In the genomic region with DNA sequence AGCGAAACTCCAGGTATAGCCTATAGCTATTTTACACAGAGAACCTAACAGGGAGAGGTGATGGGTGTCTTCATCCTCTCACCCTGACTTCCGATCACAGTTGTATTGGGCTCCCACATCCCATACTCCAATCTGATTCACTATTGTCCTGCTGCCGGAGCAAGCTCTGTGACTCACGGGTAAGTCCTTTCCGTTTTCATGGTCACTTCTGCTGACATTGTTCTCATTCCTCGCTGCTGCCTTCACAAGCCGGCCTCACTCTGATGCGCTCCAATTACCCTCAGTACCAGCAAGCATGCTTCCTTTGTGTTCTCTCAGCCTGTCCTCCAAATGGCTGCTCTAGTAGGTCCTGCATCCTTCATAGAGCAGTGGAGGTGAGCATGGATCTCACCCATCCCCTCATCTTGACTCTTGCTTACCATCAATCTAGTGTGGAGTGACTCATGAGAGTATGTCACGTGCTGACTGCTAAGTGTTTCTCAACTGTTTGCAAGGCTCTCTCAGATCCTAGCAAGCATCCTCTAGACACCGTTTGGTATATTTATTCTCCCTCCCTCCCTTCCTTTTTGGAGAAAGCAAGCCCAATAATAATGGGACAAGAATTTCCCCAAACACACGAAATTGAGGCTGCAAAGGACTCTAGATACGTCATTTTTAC, we compare ENCODE assay signal across 17 mouse cellular contexts.
DNase-seq lines count a peak whose midpoint lies in the region; ATAC-seq and TF ChIP-seq lines count a peak whose summit lies in the region.
"Had no signal": no experiment of that assay in that cellular context is flagged by ENCODE, and none has a peak within 500 bp of the region (broad histone marks: within the 10 kb centered on the region; RNA-seq: fewer than 3 reads in every experiment).

No protein-coding gene starts in this region.

- no peak for DNase-seq in embryonic facial prominence, embryonic 10.5 days (ENCODE audit: low spot score)
- peak; percentile 50 for DNase-seq in lung, postnatal 0 days (ENCODE audit: low spot score)
- DNase-seq in lung, postnatal 14 days, result no peak
- peak; percentile 62 for DNase-seq in NIH3T3 (ENCODE audit: low read depth)
- no peak for DNase-seq in spleen, postnatal 10 days (ENCODE audit: low spot score in 2 of 2)
- DNase-seq: cerebellum, adult 11-12 months; layer of hippocampus, adult 9-11 months; thymus, postnatal 14 days had no signal

- 87% methylated on average over 12 of the region's 12 CpGs for WGBS in embryonic facial prominence, embryonic 13.5 days
- WGBS in embryonic facial prominence, embryonic 10.5 days, result 82% methylated on average over 12 of the region's 12 CpGs
- WGBS in lung, postnatal 0 days, result 59% methylated on average over 12 of the region's 12 CpGs

- peaks cover 33% of the 10 kb centered on the region for H3K36me3 ChIP-seq in embryonic facial prominence, embryonic 13.5 days
- peaks cover 73% of the 10 kb centered on the region for H3K36me3 ChIP-seq in embryonic facial prominence, embryonic 10.5 days (replicated peaks)
- no peaks in the 10 kb centered on the region for H3K36me3 ChIP-seq in lung, postnatal 0 days (ENCODE audit: insufficient read depth, low read length)
- H3K36me3 ChIP-seq: forebrain, embryonic 12.5 days; G1E; midbrain, embryonic 13.5 days had no signal

- TF ChIP-seq POLR2A in embryonic fibroblast, embryonic 13.5 days (IDR thresholded peaks at IDR 0.05; ENCODE audit: low read depth, low read length), result no peak

- no peaks in the 10 kb centered on the region for H3K9me3 ChIP-seq in embryonic facial prominence, embryonic 13.5 days
- no peaks in the 10 kb centered on the region; the same call in none of the 2 replicates for H3K9me3 ChIP-seq in embryonic facial prominence, embryonic 10.5 days
- H3K9me3 ChIP-seq in lung, postnatal 0 days (ENCODE audit: low read length), result no peaks in the 10 kb centered on the region
- H3K9me3 ChIP-seq: forebrain, embryonic 12.5 days; midbrain, embryonic 13.5 days had no signal

- H3K9ac ChIP-seq in embryonic facial prominence, embryonic 13.5 days, result no peak overlapping the region
- H3K9ac ChIP-seq in lung, postnatal 0 days (replicated peaks; ENCODE audit: low read depth), result no peak overlapping the region
- H3K9ac ChIP-seq: forebrain, embryonic 12.5 days; midbrain, embryonic 13.5 days had no signal

- no peak overlapping the region for H3K4me2 ChIP-seq in embryonic facial prominence, embryonic 13.5 days
- no peak overlapping the region for H3K4me2 ChIP-seq in lung, postnatal 0 days (replicated peaks; ENCODE audit: low read depth, low read length)
- H3K4me2 ChIP-seq: forebrain, embryonic 12.5 days; heart, embryonic 11.5 days; midbrain, embryonic 13.5 days had no signal

- H3K4me1 ChIP-seq in embryonic facial prominence, embryonic 13.5 days, result peaks cover 36% of the 10 kb centered on the region
- peaks cover 25% of the 10 kb centered on the region for H3K4me1 ChIP-seq in embryonic facial prominence, embryonic 10.5 days
- H3K4me1 ChIP-seq in lung, postnatal 0 days (ENCODE audit: insufficient read depth, low read depth, low read length), result no peaks in the 10 kb centered on the region
- H3K4me1 ChIP-seq in embryonic fibroblast, embryonic 13.5 days (ENCODE audit: control insufficient read depth, insufficient read depth, low read length), result peaks cover 7% of the 10 kb centered on the region
- H3K4me1 ChIP-seq: forebrain, embryonic 12.5 days; midbrain, embryonic 13.5 days had no signal

- peak overlapping the region; percentile 81; the same call in 1 of the 2 replicates for H3K27ac ChIP-seq in embryonic facial prominence, embryonic 13.5 days
- no peak overlapping the region for H3K27ac ChIP-seq in embryonic facial prominence, embryonic 10.5 days (replicated peaks)
- no peak overlapping the region for H3K27ac ChIP-seq in lung, postnatal 0 days (ENCODE audit: low read length)
- H3K27ac ChIP-seq in embryonic fibroblast, embryonic 13.5 days (ENCODE audit: insufficient read depth, low read length), result peak overlapping the region; percentile 69
- H3K27ac ChIP-seq: forebrain, embryonic 12.5 days; left cerebral cortex, adult 2 months; midbrain, embryonic 13.5 days had no signal

- TF ChIP-seq CTCF in lung, postnatal 0 days (IDR thresholded peaks at IDR 0.05), result no peak
- TF ChIP-seq CTCF in embryonic fibroblast, embryonic 13.5 days (IDR thresholded peaks at IDR 0.05; ENCODE audit: borderline replicate concordance, insufficient read depth, low read length), result no peak

- no peaks in the 10 kb centered on the region for H3K27me3 ChIP-seq in embryonic facial prominence, embryonic 13.5 days
- H3K27me3 ChIP-seq in embryonic facial prominence, embryonic 10.5 days (replicated peaks; ENCODE audit: low read depth, poor library complexity, severe bottlenecking), result no peaks in the 10 kb centered on the region
- H3K27me3 ChIP-seq in lung, postnatal 0 days (replicated peaks; ENCODE audit: insufficient read depth, low read length), result no peaks in the 10 kb centered on the region
- H3K27me3 ChIP-seq: forebrain, embryonic 12.5 days; midbrain, embryonic 13.5 days had no signal

- no peak for TF ChIP-seq EP300 in lung, postnatal 0 days (IDR thresholded peaks at IDR 0.05)

- no peak for ATAC-seq in embryonic facial prominence, embryonic 13.5 days (ENCODE audit: insufficient number of reproducible peaks, insufficient read depth, low FRiP score, low TSS enrichment, low read depth)
- peak; percentile 79 for ATAC-seq in lung, postnatal 0 days
- ATAC-seq: intestine, postnatal 0 days; midbrain, embryonic 13.5 days had no signal

- no peak overlapping the region for H3K4me3 ChIP-seq in embryonic facial prominence, embryonic 13.5 days
- no peak overlapping the region for H3K4me3 ChIP-seq in embryonic facial prominence, embryonic 10.5 days
- no peak overlapping the region for H3K4me3 ChIP-seq in lung, postnatal 0 days (ENCODE audit: low read depth, low read length)
- H3K4me3 ChIP-seq in embryonic fibroblast, embryonic 13.5 days (ENCODE audit: insufficient read depth, low read length), result no peak overlapping the region
- H3K4me3 ChIP-seq: erythroblast, embryonic 14.5 days; forebrain, embryonic 12.5 days; left cerebral cortex, adult 2 months; midbrain, embryonic 13.5 days had no signal

Comparison
In these comparisons a context has a peak if more than half of its experiments do, and no peak if none do; other contexts are left out.
1. H3K27ac ChIP-seq: peak in embryonic facial prominence, embryonic 13.5 days (single experiment) and embryonic fibroblast, embryonic 13.5 days (single experiment); none in embryonic facial prominence, embryonic 10.5 days (single experiment) and lung, postnatal 0 days (single experiment).
2. DNase-seq: peak in lung, postnatal 0 days (single experiment) and NIH3T3 (single experiment); none in embryonic facial prominence, embryonic 10.5 days (single experiment), lung, postnatal 14 days (single experiment) and spleen, postnatal 10 days (0 of 2).